Mouse (Mus musculus): ENCODE measurements at regions not wholly inside any gene's neighbourhood (a gene's known extent, or its start where the extent isn't known, plus 50 kb on each side); places are given as distances from the start of the nearest gene placed in this dataset.

DNA sequence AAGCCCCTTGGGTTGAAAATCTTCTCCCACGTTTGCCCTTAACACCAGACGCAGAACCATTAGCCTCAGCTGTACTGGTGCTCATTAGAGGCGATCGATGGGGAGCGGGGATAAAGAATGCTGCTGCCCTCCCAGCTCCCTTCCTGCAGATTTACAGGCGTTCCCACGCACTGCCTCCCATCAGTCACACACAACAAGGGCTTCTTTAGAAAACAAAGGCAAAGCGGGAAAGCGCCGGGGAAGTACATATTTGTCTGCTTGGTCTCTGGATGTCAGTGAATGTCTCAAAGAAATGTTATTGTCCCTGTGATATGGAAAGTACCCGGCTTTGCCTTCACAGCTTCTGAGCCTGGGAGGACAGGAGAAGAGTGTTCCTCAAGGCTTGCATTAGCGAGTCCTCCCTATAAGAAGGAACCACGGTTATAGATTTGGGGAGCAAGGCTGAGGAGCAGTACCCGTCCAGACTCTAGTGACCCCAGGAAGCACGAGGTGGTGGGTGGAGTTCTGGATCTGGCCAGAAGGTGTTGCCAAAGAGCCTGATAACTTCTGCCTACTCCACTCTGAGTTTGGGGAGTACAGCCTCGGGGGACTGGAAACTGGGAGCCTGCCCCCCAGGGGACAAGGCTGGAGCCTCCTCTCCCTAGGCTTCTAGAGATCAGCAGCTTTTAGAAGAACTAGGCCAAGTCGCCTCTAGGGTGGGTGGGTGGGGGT is 173.0 kb upstream of the Mki67 start:
- DNase-seq = no peak

DNA sequence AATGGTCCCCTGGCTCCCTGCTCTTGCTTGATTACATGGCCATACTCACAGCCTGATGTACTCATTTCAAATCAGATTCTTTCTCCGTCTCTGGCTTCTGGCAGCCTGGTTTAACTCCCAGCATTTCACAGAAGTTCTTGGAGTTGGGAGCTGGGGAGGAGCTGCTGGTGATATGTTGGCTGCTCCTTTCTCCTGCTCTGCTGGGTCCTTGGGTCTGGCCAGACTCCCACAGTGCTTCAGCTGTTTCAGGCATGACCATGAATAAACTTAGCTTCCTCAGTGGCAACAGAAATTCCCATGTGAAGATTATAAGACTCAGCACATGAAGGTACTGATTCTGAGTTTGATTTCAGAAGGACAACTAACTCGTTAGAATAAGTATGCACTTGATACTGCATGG is 182.7 kb upstream of the Mki67 start:
- DNase-seq = no peak

DNA sequence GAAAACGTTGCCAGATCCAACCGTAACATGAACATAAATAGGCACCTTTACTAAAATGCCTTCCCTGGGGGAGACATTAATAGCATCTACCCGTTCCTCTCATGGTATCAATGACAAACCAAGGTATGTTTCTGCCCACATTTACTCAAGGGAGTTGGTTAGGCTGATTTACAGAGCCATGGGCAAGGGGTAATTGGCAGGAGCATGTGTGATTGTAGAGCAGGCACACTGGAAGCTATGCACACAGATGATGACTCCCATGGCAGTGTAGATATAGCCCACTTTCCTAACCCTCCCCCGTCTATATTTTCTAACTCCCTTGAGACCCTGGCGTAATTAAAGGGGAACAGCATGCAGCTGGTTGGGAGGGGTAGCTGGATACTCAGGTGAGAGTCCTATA is 183.6 kb upstream of the Mki67 start:
- no peak for DNase-seq

DNA sequence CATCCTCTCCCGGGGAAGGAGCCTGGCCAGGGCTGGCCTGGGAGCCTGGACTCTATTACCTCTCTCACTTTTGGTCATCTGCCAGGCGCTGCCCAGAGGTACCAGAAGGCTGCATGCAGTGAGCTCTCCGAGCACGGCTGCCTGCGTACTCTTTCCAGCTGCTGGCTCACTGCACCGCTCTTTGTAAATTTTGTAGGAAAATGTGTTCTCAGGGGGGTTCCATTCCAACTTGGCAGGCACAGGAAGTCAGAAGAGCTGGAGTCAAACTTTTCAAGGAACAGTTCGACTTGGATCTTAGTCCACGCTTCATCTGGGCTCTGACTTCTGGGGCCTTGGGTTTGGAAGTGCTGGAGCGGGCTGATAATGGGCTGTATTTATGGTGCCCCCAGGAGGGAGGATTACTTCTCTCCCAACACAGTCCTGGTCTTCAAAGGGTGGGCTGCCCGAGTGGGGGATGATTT is 184.7 kb upstream of the Mki67 start:
- peak; percentile 3 to 4 for DNase-seq

DNA sequence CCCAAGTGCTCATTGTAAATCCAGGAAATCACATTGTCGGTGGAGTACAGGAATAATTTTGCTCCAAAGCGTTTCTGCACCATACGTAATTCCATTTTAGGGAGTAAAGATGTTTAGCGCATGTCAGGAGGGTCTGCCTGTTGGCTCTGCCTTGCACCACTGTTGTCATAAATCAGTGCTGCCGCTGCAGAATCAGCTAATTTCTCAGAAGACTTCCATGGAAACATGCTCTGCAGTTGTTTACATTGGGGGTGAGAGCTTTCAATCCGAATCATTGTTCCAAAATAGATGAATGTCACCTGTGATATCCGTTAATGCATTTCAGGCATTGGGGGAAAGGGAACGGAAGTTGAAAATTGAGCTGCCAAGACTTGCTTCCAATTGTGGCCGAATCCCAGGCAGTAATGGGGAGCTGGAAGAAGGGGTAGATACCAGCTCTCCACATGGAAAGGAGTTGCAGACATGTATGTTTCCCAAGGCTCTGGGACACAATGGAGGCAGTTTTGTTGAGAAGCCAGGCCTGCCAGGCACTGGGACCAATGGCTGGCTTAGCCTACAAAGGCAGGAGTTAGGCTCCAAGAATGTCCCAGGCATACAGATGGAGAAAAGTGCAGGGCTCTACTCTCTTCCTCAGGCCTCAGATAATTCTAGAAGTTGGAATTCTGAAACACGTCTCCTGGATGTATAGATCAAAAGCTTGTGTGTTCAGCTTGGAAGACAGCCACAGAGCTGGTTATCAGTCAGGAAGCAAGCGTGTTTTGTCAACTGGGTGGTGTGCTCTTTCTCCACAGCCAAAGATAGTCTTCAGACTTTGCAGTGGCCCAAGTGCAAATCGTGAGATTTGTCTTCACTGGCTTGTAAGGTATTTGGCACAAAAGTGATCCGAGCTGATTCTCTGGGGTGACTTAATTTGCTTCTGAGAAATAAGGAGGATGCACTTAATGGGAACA is 186.2 kb upstream of the Mki67 start:
- no peak for DNase-seq

DNA sequence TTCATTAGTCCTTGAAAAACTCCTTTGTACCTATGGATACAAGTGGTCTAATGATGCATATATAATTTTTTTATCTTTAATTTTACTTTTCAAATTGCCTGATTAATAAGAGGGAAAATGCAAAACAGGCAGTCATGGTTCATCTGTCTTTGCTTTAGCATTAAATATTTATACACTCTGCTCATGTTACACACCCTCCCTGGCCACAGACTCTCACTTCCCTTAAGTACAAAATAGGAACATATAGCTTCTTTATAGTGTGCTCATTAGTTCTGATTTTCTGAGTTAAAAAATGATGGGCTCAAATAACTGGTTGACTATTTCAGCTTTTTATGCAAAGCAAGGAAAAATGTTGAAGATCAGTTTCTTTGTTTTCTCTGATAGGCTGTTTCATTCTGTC is 195.2 kb upstream of the Mki67 start:
- no peak for DNase-seq

DNA sequence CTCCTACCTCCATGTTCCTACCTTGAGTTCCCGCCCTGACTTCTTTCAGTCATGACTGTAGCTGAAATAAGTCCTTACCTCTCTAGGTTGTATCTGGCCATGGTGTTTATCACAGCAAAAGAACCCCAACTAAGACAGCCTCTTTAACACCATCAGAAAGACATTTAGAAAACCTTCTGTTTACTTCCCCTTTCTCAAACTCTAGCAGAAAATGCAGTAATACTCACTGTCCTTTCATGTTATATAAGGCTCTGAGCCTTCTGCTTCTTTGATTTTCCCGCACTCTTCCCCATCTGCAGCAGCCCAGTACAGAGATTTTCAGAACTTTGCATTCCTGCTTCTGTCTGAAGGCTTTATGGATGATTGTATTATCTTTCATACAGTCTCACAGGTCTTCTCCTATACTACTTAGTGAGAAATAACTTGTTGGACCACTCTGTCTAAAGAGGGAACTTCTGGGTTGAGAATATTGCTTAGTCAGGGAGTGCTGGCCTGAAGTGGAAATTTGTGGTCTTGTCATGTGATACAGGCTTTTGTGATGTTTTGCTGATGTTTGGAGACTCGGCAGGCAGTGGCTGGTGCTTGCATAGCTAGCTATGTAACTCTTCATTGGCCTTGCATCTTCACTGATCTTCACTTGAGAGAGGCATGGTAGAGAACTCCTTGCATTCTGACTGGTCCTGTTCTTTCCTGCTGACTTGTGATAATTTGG is 197.9 kb upstream of the Mki67 start:
- DNase-seq = no peak

DNA sequence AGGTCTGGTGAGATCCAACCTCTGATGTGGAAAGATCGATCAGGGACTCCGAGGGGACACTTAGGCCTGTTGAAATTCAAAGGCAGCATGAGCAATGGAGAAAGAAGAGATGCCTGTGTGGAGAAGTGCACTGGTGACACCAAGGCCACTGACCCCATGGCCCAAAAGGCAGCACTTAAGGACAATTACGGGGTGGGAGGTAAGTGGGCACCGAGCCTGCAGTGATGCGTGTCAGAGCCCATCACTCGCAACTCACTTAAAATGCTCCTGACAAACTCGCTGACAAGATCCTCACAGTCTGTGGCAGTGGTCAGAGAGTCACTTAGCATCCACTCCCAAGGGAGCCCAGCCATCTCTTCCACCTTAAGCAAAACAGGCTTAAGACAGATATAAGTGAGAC is 207.7 kb upstream of the Mki67 start:
- DNase-seq = no peak

DNA sequence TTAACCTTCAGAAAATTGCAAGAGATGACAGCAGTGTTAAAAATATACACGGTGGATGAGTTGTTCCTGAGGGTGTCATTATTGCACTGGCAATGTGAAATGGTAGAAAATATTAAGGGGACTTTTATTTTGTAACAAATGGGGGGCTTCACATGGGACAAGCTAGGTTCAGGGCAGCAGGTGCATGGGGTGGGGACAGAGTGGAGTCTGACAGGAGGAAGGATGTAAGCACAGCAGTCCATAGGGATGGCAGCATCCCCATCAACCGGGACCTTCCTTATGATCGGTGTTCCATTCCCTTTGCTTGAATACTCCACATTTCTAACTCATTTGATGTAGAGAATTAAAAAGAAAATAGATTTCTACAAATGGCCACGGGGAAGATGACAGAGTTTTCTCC is 208.5 kb upstream of the Mki67 start:
- DNase-seq = no peak

DNA sequence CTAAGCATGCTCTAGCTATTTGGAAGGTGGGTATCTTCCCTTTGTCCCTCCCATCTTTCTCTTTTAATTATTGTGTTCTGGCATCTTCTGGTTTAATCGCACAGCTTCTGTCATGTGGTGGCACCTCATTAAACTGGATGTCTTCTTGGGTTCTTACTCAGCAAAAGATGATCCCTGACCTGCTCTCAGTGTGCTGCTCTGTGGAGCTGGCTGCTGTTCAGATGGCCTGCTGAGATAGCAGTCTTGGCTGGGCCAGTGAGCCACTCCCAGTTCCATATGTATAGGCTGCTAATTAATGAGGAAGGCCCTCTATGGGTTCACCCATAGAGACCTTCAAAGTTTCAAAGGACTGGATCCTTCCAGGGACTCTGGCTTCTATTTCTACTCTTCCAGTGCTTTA is 213.9 kb upstream of the Mki67 start:
- no peak for DNase-seq

DNA sequence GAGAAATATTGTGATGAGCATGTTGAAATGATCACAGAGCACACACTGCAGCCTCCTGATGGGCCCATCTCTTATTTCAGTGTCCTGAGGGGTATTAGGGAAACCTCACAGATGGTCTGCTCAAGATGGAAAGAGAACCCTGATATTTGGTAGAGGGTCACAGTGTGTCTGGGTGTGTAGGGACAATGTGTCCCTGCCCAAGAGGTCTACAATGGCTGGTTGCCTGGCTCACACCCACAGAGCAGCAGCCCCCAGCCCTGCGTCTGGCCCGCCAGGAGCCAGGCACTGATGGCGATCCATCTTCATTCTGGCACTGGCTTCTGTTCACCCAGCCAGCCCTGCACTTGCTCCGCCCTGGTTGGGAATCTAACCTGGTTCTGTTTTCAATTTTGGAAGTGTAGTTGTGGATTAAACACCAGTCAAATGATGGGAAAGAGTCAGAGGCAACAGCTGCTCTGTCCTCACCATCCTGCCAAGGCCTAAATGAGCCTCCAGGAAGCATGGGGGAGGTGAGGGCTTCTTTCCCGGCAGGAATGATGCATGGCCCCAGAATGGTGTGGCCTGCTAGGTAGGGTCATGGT is 216.5 kb upstream of the Mki67 start:
- DNase-seq = no peak

DNA sequence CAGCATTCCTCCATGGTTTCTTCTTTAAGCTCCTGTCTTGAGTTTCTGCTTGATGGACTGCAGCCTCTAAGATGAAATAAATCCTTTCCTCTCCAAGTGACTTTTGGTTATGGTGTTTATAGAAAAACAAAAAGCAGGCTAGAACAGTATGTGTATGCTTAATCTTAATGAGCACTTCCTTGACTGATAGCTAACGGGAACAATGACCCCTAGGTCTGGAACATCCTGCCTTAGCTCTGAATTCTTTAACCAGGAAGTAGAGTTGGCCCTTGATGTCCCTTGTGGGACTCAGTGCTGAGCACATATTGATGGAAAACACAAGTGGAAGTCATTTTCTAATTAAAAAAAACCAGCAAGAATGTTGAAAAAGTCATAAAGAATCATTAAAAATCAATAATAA is 219.0 kb upstream of the Mki67 start:
- DNase-seq = no peak

DNA sequence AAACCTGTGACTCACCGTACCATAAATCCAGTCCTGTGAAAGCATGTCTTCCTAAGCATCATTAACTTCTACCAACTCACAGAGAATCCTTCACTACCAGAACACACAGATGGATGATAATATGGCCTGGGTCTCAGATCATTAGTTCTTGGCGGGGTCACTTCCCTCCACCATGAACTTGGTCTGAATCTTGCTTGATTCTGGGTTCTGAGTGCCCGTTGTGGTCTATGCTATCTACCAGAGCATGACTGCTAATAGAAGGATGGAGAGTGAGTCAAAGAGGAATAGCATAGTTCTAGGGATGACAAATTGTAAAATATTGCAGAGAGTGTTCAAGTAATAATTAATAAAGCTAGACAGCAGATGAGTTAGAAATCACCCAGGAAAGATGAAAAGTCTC is 221.3 kb upstream of the Mki67 start:
- no peak for DNase-seq

DNA sequence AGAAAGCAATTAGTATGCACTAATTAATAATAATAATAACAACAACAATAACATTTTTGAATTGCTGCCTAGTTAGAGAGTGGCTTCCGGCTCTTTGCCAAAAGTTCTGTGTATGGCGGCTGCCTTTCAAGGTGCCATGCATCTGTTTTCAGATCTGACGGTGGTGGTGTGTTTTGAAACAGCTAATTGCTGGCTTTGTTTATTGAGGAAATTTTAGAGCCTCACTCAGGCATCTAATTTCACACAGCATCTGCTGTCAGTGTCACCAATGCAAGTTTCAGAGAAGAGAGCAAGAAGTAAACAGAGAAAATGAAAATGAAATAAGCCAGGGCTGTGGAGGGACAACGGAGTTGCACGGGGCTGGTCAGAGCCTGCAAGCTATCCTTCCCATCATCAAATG is 223.2 kb upstream of the Mki67 start:
- DNase-seq = no peak

DNA sequence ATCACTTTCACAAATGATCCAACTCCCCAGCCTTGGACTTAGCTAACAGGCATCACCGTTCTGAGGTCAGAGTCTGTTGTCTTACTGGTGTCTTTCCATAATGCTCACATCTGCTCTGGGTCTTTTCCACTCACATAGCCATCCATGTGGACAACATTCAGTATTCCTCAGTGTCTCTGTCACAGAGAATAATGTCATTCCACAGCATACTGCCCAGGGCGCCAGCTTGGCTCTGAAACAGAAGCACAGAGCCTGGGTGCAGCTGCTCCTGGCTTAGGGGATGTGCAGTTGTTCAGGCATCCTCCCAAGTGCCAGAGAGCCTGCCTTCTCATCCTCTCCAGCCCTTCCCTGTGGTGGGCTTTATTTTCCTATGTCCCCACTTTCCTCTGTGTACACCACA is 226.7 kb upstream of the Mki67 start:
- DNase-seq = no peak

DNA sequence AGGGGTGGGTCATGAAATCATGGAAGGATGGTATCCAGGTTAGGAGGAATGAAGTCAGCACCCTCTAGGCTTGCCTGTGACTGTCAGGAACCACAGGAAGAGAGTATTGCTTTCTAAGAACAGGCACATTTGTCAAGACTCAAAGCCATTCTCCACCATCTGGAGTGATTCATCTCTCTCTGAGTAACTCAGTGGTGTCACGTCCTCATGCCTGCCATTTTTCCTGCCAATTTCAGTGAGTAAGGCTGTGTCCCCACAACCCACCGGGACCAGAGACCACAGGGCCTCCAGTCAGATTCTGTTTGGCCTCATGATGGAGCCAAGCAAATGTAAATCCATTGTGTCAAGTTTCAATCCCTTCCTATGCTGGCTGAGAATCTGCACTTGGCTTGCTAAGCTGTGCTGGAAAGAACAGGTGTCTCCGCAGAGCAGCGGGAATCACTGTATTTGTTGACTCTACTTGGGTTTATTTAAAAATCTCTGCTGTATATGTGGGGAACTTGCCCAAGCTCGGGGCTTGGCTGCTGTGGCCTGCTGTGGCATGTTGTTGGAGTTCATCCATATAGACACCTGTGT is 230.0 kb upstream of the Mki67 start:
- DNase-seq = no peak

DNA sequence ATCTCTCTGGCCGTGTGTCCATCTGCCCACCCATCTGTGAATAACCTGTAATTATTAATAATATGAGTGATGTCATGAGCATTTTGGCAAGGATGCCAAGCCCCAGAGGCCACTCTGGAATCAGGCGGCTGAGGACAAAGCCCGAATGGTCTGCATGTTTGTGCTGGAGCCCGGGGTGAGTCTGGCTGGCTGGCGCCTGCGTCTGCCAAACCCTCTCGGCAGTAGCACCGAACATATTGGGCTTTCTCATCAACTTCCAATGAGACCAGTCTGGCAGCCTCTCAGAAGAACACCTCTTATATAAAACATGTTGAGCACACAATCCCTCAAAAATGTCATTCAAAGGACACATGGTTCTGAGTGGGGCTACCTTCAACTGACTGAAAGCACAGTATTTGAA is 244.9 kb upstream of the Mki67 start:
- DNase-seq = peak; percentile 73 to 82

DNA sequence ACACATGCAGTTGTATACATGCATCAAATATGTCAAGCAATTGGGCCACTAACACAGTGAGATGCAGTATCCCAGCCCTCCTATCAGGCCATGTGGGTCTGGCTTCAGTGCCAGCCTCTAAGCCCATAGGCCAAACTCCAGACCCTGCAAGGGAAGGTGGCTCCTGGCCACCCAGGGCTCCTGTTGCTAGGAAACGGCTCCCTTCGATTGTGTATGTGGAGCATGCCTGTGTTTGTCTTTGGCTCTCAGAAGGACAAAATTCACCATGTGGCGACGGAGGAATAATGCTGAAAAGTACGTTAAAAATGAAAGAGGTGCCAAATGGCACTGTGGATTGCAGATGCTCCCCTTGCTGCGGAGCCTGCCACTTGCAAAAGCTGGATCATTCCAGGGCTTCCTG is 249.4 kb upstream of the Mki67 start:
- DNase-seq = no peak

DNA sequence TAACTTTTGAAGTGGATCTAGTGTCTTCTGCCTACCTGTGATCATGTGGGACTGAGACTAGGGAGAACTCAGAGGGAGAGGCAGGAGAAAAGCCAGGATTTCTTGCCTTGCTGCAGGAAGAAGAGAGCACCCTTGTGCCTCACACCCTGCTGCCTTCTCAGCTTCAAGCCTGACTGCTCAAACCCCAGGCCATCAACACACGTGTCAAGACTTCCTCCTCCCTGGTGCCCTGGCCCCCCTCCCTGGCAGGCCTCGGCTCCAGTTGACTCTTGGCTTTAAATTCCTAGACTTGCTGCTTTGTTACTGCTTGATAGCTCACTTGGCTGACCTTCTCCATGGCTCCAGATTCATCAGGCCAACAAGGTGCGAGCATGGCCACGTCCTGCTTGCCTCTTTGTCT is 250.1 kb upstream of the Mki67 start:
- DNase-seq = no peak

DNA sequence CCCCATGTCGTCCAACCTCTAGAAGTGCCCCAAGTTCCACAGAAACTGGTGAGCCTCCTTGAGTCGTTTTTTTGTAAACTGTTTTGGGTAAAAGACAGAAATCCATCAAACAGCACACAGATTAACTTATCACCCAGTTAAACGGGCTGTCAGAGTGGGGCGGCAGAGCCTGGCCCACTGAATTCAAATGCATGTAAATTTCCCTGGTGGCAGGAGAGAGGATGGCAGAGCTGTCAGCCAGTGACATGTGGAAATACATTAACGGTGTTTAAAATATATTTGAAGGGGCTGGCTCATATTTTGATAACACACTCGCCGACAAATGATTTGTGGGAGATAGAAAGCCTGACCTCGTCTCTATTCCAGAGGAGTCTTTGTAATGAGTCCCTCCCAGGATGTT is 252.5 kb upstream of the Mki67 start:
- no peak for DNase-seq

DNA sequence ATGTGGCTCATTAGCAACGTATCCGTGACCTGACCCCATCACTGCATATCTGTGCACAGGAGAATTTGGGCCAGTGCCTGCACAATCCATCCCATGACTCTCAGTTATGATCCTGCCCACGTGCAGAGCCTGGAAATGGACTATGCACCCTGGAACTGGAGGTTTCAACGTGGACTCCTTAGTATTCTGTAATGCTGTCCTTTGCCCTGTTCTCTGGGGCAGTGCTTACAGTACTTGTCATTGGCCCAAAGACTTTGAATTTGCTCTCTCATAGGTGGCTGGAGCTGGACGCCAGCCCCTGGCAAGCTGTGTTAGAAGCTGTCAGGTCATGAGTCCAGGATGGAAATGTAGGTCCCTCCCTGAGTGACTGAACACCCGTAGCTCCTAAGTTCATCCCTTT is 269.9 kb upstream of the Mki67 start:
- no peak for DNase-seq

DNA sequence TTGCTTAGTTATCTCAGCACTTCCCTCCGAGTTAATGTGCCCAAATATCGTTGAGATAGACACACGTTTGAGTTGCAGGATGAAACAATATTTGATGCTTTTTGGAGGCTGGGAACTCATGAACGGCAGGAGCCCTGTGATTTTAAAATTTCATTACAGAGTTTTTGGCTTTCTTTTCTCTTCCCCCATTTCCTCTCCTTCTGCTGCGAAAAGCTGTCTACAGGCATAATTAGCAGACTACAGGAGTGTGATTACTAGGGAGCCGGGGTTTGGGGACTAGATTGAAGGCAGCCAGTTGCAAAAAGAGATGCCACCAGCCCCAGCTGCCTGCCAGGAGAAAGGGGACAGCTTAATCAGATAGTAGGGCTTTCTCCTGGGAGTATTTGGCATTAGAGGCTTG is 274.2 kb upstream of the Mki67 start:
- no peak for DNase-seq

DNA sequence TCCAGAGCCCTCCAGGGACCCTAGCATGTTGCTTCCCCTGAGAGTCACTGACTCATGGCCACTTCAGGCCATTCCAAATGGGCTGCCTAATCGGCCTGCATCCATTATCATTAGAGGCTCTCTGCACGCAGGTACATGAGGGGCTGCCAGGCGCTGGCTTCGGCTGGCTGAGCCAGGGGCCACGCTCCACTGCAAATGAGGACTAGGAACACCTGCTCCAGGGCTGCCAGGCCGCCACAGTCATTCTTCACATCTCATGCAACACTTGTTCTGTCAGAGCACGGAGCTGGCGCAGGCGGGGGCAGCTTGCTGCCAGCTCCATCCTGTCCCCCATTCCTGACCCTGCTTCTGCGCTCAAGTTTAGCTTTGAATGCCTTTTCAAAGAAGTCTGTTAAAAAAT is 280.7 kb upstream of the Mki67 start:
- DNase-seq = no peak

Measured in cerebellum, adult 18-20 months (tissue).